Mouse (Mus musculus) forebrain, embryonic 12.5 days (tissue): ENCODE measurements around the gene Kat7. TPM values are rescaled to one million over a fixed set of nuclear protein-coding genes. Genes with fewer than 3 reads are reported as not detected.

Experiments
- ATAC-seq: fragments of 200-750 bp; cut with Nextera tagmentation; 2 replicates; pipeline ENCODE4 v1.8.0; 2017; ENCODE audit warnings: moderate TSS enrichment; ENCODE audit not compliant: low FRiP score
- H3K27ac ChIP-seq: fragments of 300-500 bp; sonication (generic); 2 replicates; pipeline ENCODE4 v1.5.1; 2016; ENCODE audit warnings: mild to moderate bottlenecking
- H3K27me3 ChIP-seq: fragments of 300-500 bp; sonication (generic); 2 replicates; pipeline ENCODE4 v1.6.1; 2016; ENCODE audit warnings: mild to moderate bottlenecking
- H3K36me3 ChIP-seq: fragments of 300-500 bp; sonication (generic); replicated peaks from 2 replicates; pipeline ENCODE4 v1.6.1; 2016; ENCODE audit warnings: mild to moderate bottlenecking
- H3K4me1 ChIP-seq: fragments of 300-500 bp; sonication (generic); 2 replicates; pipeline ENCODE4 v1.6.1; 2016
- H3K4me2 ChIP-seq: fragments of 300-500 bp; sonication (generic); 2 replicates; pipeline ENCODE4 v1.6.1; 2016; ENCODE audit warnings: mild to moderate bottlenecking, moderate library complexity
- H3K4me3 ChIP-seq: fragments of 300-500 bp; sonication (generic); replicated peaks from 2 replicates; pipeline ENCODE4 v1.5.1; 2016; ENCODE audit warnings: mild to moderate bottlenecking
- H3K9ac ChIP-seq: fragments of 300-500 bp; sonication (generic); 2 replicates; pipeline ENCODE4 v1.6.1; 2016; ENCODE audit warnings: mild to moderate bottlenecking
- H3K9me3 ChIP-seq: fragments of 300-500 bp; sonication (generic); 2 replicates; pipeline ENCODE4 v1.6.1; 2016
- WGBS: fragments of 180-500 bp; shearing (Covaris S2); methylation state at CpG from one replicate; pipeline ENCODE4 v1.1.7; 2016; 5-methylcytosine and 5-hydroxymethylcytosine counted together
- polyA plus RNA-seq: library from polyadenylated mRNA; unstranded; fragments of >200 nt; fragmentation: Nextera tagmentation; extraction: Ambion mirVana; gene quantifications from 2 replicates; pipeline ENCODE4 v1.2.1, GENCODE M21; 2016

The Kat7 gene
- polyA plus RNA-seq, 1 experiment from 2014 or later, result 83.9 TPM

GRCm38 (mm10) chr11:95264455-95265013, 45.5 kb downstream of the Kat7 start:
- H3K4me1 ChIP-seq, result peaks cover 23% of the 10 kb centered on the region
- no peak overlapping the region for H3K4me2 ChIP-seq
- no peak overlapping the region for H3K9ac ChIP-seq
- peaks cover 5% of the 10 kb centered on the region; the same call in 1 of the 2 replicates for H3K36me3 ChIP-seq
- H3K9me3 ChIP-seq, result no peaks in the 10 kb centered on the region
- H3K4me3 ChIP-seq, result no peak overlapping the region
- 52% methylated on average over 4 of the region's 4 CpGs for WGBS
- peaks cover 22% of the 10 kb centered on the region for H3K27me3 ChIP-seq
- H3K27ac ChIP-seq, result peak overlapping the region; percentile 25; the same call in 1 of the 2 replicates
- ATAC-seq, result no peak

GRCm38 (mm10) chr11:95263816-95264454, 46.1 kb downstream of the Kat7 start:
- H3K27me3 ChIP-seq, result peaks cover 26% of the 10 kb centered on the region
- WGBS, result 10% methylated on average over 11 of the region's 11 CpGs
- H3K27ac ChIP-seq, result peak overlapping the region; percentile 25; the same call in 1 of the 2 replicates
- peak overlapping the region; percentile 7; the same call in 1 of the 2 replicates for H3K9ac ChIP-seq
- H3K4me1 ChIP-seq, result peaks cover 29% of the 10 kb centered on the region
- H3K4me2 ChIP-seq, result no peak overlapping the region
- no peaks in the 10 kb centered on the region for H3K36me3 ChIP-seq
- H3K9me3 ChIP-seq, result no peaks in the 10 kb centered on the region
- no peak overlapping the region for H3K4me3 ChIP-seq
- ATAC-seq, result no peak

GRCm38 (mm10) chr11:95261178-95261751, 48.8 kb downstream of the Kat7 start, which contains the start of gene Tac4:
Gene Tac4 (plus strand): TSS chr11:95261529.
- no peak for ATAC-seq

GRCm38 (mm10) chr11:95259088-95259849, 50.8 kb downstream of the Kat7 start:
- WGBS, result under 1% methylated on average over 73 of the region's 73 CpGs
- 0 out of 2 replicates have a peak overlapping the region, but pooled peaks have one; percentile 42 for H3K27ac ChIP-seq
- H3K4me2 ChIP-seq, result peak overlapping the region; percentile 69
- H3K9ac ChIP-seq, result peak overlapping the region; percentile 61
- peak; percentile 82 for ATAC-seq
- peak overlapping the region; percentile 46 for H3K4me3 ChIP-seq
- peaks cover 26% of the 10 kb centered on the region for H3K4me1 ChIP-seq
- peaks cover 43% of the 10 kb centered on the region for H3K27me3 ChIP-seq
- no peaks in the 10 kb centered on the region for H3K9me3 ChIP-seq
- H3K36me3 ChIP-seq, result no peaks in the 10 kb centered on the region

More at GRCm38 (mm10) chr11:95261178-95261751, 48.8 kb downstream of the Kat7 start, which contains the start of gene Tac4:
- H3K27me3 ChIP-seq, result peaks cover 36% of the 10 kb centered on the region
- 76% methylated on average over 5 of the region's 5 CpGs for WGBS
- H3K4me1 ChIP-seq, result peaks cover 36% of the 10 kb centered on the region
- H3K27ac ChIP-seq, result no peak within 1 kb of the TSS
- no peak within 1 kb of the TSS for H3K9ac ChIP-seq
- H3K36me3 ChIP-seq, result no peaks in the 10 kb centered on the region
- no peak within 1 kb of the TSS for H3K4me2 ChIP-seq
- no peaks in the 10 kb centered on the region for H3K9me3 ChIP-seq
- no peak within 1 kb of the TSS for H3K4me3 ChIP-seq

GRCm38 (mm10) chr11:95258490-95258889, 51.6 kb downstream of the Kat7 start:
- peaks cover 18% of the 10 kb centered on the region for H3K4me1 ChIP-seq
- no peaks in the 10 kb centered on the region for H3K36me3 ChIP-seq
- peaks cover 43% of the 10 kb centered on the region for H3K27me3 ChIP-seq
- 1% methylated on average over 26 of the region's 26 CpGs for WGBS
- no peaks in the 10 kb centered on the region for H3K9me3 ChIP-seq
- H3K27ac ChIP-seq, result no peak overlapping the region
- peak overlapping the region; percentile 69 for H3K4me2 ChIP-seq
- H3K4me3 ChIP-seq, result peak overlapping the region; percentile 46
- H3K9ac ChIP-seq, result peak overlapping the region; percentile 61
- 0 out of 2 replicates have a peak, but pooled peaks have one; percentile 47 for ATAC-seq

GRCm38 (mm10) chr11:95257930-95258329, 52.1 kb downstream of the Kat7 start:
- no peak overlapping the region for H3K4me3 ChIP-seq
- H3K27me3 ChIP-seq, result peaks cover 43% of the 10 kb centered on the region
- H3K9me3 ChIP-seq, result no peaks in the 10 kb centered on the region
- WGBS, result 56% methylated on average over 4 of the region's 4 CpGs
- no peak overlapping the region for H3K27ac ChIP-seq
- H3K36me3 ChIP-seq, result no peaks in the 10 kb centered on the region
- H3K4me1 ChIP-seq, result peaks cover 16% of the 10 kb centered on the region
- no peak overlapping the region for H3K9ac ChIP-seq
- H3K4me2 ChIP-seq, result no peak overlapping the region
- no peak for ATAC-seq

GRCm38 (mm10) chr11:95255747-95256146, 54.3 kb downstream of the Kat7 start:
- H3K9me3 ChIP-seq, result no peaks in the 10 kb centered on the region
- no peak for ATAC-seq
- H3K4me1 ChIP-seq, result peaks cover 16% of the 10 kb centered on the region
- 82% methylated on average over 6 of the region's 6 CpGs for WGBS
- no peak overlapping the region for H3K27ac ChIP-seq
- H3K9ac ChIP-seq, result no peak overlapping the region
- H3K36me3 ChIP-seq, result no peaks in the 10 kb centered on the region
- no peak overlapping the region for H3K4me3 ChIP-seq
- H3K27me3 ChIP-seq, result peaks cover 33% of the 10 kb centered on the region
- H3K4me2 ChIP-seq, result no peak overlapping the region

- Histone ChIP-seq H3K4me2 (no peak overlapping the region), H3K4me1 (peaks cover 9% of the 10 kb centered on the region), H3K27ac (no peak overlapping the region), H3K9me3 (no peaks in the 10 kb centered on the region), H3K36me3 (no peaks in the 10 kb centered on the region), H3K4me3 (no peak overlapping the region), H3K27me3 (peaks cover 26% of the 10 kb centered on the region), H3K9ac (no peak overlapping the region)
- no peak for ATAC-seq
- 91% methylated on average over 8 of the region's 8 CpGs for WGBS
These were observed 55.9 kb downstream of the Kat7 start for GRCm38 (mm10) chr11:95254165-95254564.

- WGBS, result 83% methylated on average over 6 of the region's 6 CpGs
These were observed 57.9 kb downstream of the Kat7 start for GRCm38 (mm10) chr11:95252104-95252503.

GRCm38 (mm10) chr11:95251295-95251694, 58.8 kb downstream of the Kat7 start:
- H3K9me3 ChIP-seq, result 0 out of 2 replicates have a peak, but pooled peaks cover 4% of the 10 kb centered on the region
- no peak overlapping the region for H3K4me2 ChIP-seq
- H3K36me3 ChIP-seq, result no peaks in the 10 kb centered on the region
- H3K27me3 ChIP-seq, result peaks cover 22% of the 10 kb centered on the region; the same call in 1 of the 2 replicates
- no peak for ATAC-seq
- 3% methylated on average over 11 of the region's 11 CpGs for WGBS
- H3K27ac ChIP-seq, result no peak overlapping the region
- peaks cover 9% of the 10 kb centered on the region for H3K4me1 ChIP-seq
- H3K4me3 ChIP-seq, result no peak overlapping the region
- no peak overlapping the region for H3K9ac ChIP-seq

More at GRCm38 (mm10) chr11:95252104-95252503, 57.9 kb downstream of the Kat7 start:
- H3K9ac ChIP-seq, result no peak overlapping the region
- peaks cover 4% of the 10 kb centered on the region for H3K4me1 ChIP-seq
- H3K36me3 ChIP-seq, result no peaks in the 10 kb centered on the region
- H3K27me3 ChIP-seq, result peaks cover 19% of the 10 kb centered on the region
- H3K4me3 ChIP-seq, result no peak overlapping the region
- 0 out of 2 replicates have a peak, but pooled peaks cover 4% of the 10 kb centered on the region for H3K9me3 ChIP-seq
- H3K4me2 ChIP-seq, result no peak overlapping the region
- H3K27ac ChIP-seq, result no peak overlapping the region
- no peak for ATAC-seq

- ATAC-seq, result no peak
- no peak overlapping the region for H3K27ac ChIP-seq
- 54% methylated on average over 10 of the region's 10 CpGs for WGBS
These were observed 59.9 kb downstream of the Kat7 start for GRCm38 (mm10) chr11:95250110-95250509.

More at GRCm38 (mm10) chr11:95250110-95250509, 59.9 kb downstream of the Kat7 start:
- Histone ChIP-seq H3K9ac (no peak overlapping the region), H3K4me3 (no peak overlapping the region), H3K9me3 (0 out of 2 replicates have a peak, but pooled peaks cover 4% of the 10 kb centered on the region), H3K36me3 (no peaks in the 10 kb centered on the region), H3K27me3 (peaks cover 19% of the 10 kb centered on the region; the same call in 1 of the 2 replicates), H3K4me2 (no peak overlapping the region), H3K4me1 (peaks cover 9% of the 10 kb centered on the region)
